Mouse (Mus musculus): Measurements from ENCODE around the gene Lsm7. TPM values are rescaled to one million over a fixed set of nuclear protein-coding genes. Genes with fewer than 3 reads are reported as not detected.
"Not testable (repeated sequence)": the region's sequence is repeated elsewhere in the genome, so short reads cannot be mapped to it uniquely, and the experiment has no call there.

Lsm7 gene
- polyA plus RNA-seq, 1 experiment from 2014 or later, result 344 TPM

DNA sequence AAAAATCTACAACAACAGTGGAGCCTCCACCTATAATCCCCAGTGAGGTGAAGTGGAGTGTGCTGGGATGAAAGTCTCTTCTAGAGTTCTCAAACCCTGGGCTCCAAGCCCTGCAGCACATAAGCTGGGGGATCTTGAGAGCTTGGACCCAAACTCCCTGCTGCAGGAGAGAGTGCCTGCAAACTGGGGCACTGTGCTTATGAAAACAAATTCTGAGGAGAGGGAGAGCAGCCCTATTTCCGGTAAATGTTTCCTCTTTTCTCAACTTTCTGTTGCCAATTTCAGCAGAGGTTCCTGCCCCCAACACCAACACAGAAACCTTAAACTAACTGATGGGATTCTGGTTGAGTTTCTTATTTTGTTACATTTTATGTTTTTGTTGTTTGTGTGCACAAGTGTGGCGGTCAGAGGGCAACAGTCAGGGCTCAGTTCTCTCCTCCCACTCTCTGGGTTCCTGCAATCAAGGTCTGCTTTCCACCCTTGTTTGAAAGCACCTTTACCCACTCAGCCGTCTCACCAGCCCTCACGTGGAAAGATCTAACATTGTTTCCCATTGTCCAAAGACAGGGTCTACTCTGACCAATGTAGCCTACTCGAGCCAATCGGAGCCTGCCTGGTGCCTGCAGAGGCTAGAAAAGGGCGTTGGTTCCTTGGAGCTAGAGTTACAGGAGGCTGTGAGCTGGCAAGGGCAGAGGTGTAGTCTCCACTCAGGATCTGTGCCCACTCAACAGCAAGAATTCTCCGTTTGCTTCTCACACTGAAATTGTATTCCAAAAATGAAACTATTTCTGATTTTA, 31.0 kb downstream of the Lsm7 start:
- no peak for ATAC-seq (ENCODE audit: insufficient number of reproducible peaks, insufficient read depth, low FRiP score, low TSS enrichment, low read depth)
- H3K27me3 ChIP-seq, result no peaks in the 10 kb centered on the region
- H3K27ac ChIP-seq, result no peak overlapping the region
- peaks cover 13% of the 10 kb centered on the region for H3K4me1 ChIP-seq (replicated peaks)
- no peaks in the 10 kb centered on the region for H3K9me3 ChIP-seq
- H3K9ac ChIP-seq (replicated peaks), result no peak overlapping the region
- 65% methylated on average over 8 of the region's 8 CpGs for WGBS
- H3K36me3 ChIP-seq, result peaks cover 8% of the 10 kb centered on the region
- no peak overlapping the region for H3K4me3 ChIP-seq (replicated peaks)
- H3K4me2 ChIP-seq, result no peak overlapping the region

DNA sequence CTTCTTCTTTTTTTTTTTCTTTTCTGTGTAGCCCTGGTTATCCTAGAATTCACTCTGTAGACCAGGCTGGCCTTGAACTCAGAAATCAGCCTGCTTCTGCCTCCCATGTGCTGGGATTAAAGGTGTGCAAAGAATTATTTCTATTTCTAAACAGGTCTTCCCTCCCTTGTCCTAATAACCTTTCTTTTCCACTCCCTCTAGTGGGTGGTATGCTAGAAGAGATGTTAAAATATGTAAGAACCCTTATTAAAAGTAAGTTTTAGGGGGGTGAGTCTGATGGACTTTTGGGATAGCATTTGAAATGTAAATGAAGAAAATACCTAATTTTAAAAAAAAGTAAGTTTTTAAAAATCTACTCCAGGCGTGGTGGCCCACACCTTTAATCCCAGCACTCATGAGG, 31.7 kb downstream of the Lsm7 start:
- ATAC-seq (ENCODE audit: insufficient number of reproducible peaks, insufficient read depth, low FRiP score, low TSS enrichment, low read depth), result no peak
- 79% methylated on average over 1 of the region's 1 CpGs for WGBS
- Histone ChIP-seq H3K4me2 (no peak overlapping the region), H3K27me3 (no peaks in the 10 kb centered on the region), H3K36me3 (peaks cover 4% of the 10 kb centered on the region; the same call in 1 of the 2 replicates), H3K27ac (no peak overlapping the region), H3K4me3 (replicated peaks) (no peak overlapping the region), H3K4me1 (replicated peaks) (peaks cover 9% of the 10 kb centered on the region), H3K9me3 (no peaks in the 10 kb centered on the region), H3K9ac (replicated peaks) (no peak overlapping the region)

DNA sequence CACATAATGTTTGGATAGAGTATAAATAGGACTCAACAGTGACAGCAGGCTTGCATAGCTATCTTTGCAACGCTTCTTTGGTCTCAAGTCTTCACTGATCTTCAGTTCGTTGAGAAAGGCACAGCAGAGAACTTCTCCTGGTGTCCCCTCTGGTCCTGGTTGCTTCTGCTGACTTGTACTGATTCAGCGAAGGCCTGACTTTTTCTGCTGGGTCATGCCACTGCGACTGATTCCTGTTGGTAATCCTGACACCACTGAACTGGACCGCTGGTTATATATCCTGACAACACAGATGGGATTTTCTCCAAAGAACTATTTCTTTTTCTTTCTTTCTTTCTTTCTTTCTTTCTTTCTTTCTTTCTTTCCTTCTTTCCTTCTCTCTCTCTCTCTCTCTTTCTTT, 32.5 kb downstream of the Lsm7 start:
- Histone ChIP-seq H3K9ac (replicated peaks) (no peak overlapping the region), H3K27ac (no peak overlapping the region), H3K4me1 (replicated peaks) (peaks cover 2% of the 10 kb centered on the region), H3K9me3 (no peaks in the 10 kb centered on the region), H3K27me3 (no peaks in the 10 kb centered on the region), H3K4me3 (replicated peaks) (no peak overlapping the region), H3K36me3 (no peaks in the 10 kb centered on the region), H3K4me2 (no peak overlapping the region)
- 89% methylated on average over 5 of the region's 5 CpGs for WGBS
- no peak for ATAC-seq (ENCODE audit: insufficient number of reproducible peaks, insufficient read depth, low FRiP score, low TSS enrichment, low read depth)

DNA sequence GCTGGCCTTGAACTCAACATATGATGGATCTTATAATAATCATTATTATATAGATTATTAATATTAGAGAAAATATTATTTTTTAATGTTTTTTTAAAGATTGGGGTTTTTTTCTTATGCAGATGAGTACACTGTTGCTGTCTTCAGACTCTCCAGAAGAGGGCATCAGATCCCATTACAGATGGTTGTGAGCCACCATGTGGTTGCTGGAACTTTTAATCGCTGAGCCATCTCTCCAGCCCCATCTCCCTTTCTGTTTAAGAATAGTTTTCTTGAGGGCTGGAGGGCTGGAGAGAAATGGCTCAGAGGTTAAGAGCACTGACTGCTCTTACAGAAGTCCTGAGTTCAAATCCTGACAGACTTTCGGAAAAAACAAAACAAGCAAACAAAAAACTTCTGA, 33.0 kb downstream of the Lsm7 start:
- Histone ChIP-seq H3K4me3 (replicated peaks) (no peak overlapping the region), H3K4me1 (replicated peaks) (no peaks in the 10 kb centered on the region), H3K27ac (no peak overlapping the region), H3K36me3 (no peaks in the 10 kb centered on the region), H3K9me3 (no peaks in the 10 kb centered on the region), H3K9ac (replicated peaks) (no peak overlapping the region), H3K27me3 (no peaks in the 10 kb centered on the region), H3K4me2 (no peak overlapping the region)
- ATAC-seq (ENCODE audit: insufficient number of reproducible peaks, insufficient read depth, low FRiP score, low TSS enrichment, low read depth), result no peak
- 45% methylated on average over 2 of the region's 2 CpGs for WGBS

DNA sequence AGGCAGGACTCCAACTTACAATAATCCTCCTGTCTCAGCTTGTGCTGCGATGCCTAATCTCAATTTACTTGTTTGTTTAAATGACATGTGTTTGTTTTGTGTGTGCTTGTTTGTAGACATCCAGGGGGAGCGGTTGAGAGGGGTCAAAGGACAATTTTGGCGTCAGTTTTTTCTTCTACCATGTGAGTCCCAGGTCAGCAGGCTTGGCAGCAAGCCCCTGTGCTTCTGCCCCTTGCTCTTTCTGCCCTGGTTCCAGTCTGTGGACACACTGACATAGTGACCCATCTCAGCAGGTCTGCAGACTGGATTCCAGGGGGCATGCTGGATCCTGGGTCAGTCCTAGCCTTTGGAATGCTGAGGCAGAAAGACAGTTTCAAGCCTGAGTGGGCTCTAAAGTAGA, 35.6 kb downstream of the Lsm7 start:
- Histone ChIP-seq H3K9me3 (no peaks in the 10 kb centered on the region), H3K27me3 (no peaks in the 10 kb centered on the region), H3K4me3 (replicated peaks) (no peak overlapping the region), H3K4me1 (replicated peaks) (no peaks in the 10 kb centered on the region), H3K36me3 (no peaks in the 10 kb centered on the region), H3K27ac (no peak overlapping the region), H3K9ac (replicated peaks) (no peak overlapping the region), H3K4me2 (no peak overlapping the region)
- ATAC-seq (ENCODE audit: insufficient number of reproducible peaks, insufficient read depth, low FRiP score, low TSS enrichment, low read depth), result no peak
- WGBS, result 50% methylated on average over 3 of the region's 3 CpGs

DNA sequence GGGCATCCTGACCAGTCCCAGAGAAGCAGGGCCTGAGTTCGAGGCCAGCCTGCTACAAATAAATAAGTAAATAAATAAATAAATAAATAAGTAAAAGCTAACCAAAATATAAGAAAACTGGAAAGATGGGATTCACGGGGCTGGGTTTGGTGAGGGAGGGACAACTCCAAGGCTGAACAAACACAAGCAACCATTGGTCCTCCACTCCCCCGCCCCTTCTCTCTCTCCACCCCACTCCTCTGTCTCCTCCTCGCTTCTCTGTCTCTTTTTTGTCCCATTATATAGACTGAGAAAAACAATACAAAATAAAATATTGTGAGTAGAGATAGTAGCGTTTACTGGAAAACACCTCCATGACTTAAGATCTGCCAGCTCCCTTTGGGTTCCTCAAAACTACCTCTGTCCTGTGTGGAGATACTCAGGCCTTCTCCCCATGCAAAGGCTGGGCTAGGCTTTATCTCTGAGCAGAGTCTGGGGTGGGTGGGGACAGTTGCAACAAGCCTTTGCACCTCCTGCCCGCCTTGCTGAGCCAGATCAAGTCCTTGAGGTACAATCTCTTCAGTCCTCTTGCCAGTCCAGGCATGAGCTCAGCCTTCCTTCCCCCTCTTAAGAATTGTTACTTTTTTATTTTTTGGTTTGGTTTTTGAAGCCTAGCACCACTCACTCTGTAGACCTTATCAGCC, 36.3 kb downstream of the Lsm7 start:
- no peaks in the 10 kb centered on the region for H3K27me3 ChIP-seq
- H3K36me3 ChIP-seq, result no peaks in the 10 kb centered on the region
- no peak overlapping the region for H3K4me2 ChIP-seq
- no peak for ATAC-seq (ENCODE audit: insufficient number of reproducible peaks, insufficient read depth, low FRiP score, low TSS enrichment, low read depth)
- no peak overlapping the region for H3K9ac ChIP-seq (replicated peaks)
- H3K4me3 ChIP-seq (replicated peaks), result no peak overlapping the region
- H3K4me1 ChIP-seq (replicated peaks), result no peaks in the 10 kb centered on the region
- H3K9me3 ChIP-seq, result no peaks in the 10 kb centered on the region
- 53% methylated on average over 6 of the region's 6 CpGs for WGBS
- no peak overlapping the region for H3K27ac ChIP-seq

GRCm38 (mm10) chr10:80817955-80818354, 37.1 kb downstream of the Lsm7 start:
- not testable (repeated sequence) for ATAC-seq (ENCODE audit: insufficient number of reproducible peaks, insufficient read depth, low FRiP score, low TSS enrichment, low read depth); H3K9ac ChIP-seq (replicated peaks)
- 83% methylated on average over 7 of the region's 7 CpGs for WGBS

GRCm38 (mm10) chr10:80817164-80817563, 37.8 kb downstream of the Lsm7 start:
- H3K4me2 ChIP-seq, result no peak overlapping the region
- no peak overlapping the region for H3K9ac ChIP-seq (replicated peaks)
- no peak for ATAC-seq (ENCODE audit: insufficient number of reproducible peaks, insufficient read depth, low FRiP score, low TSS enrichment, low read depth)
- no peaks in the 10 kb centered on the region for H3K4me1 ChIP-seq (replicated peaks)
- no peaks in the 10 kb centered on the region for H3K9me3 ChIP-seq
- no peaks in the 10 kb centered on the region for H3K36me3 ChIP-seq
- WGBS, result 73% methylated on average over 2 of the region's 2 CpGs
- no peak overlapping the region for H3K27ac ChIP-seq
- H3K4me3 ChIP-seq (replicated peaks), result no peak overlapping the region
- peaks cover 6% of the 10 kb centered on the region; the same call in 1 of the 2 replicates for H3K27me3 ChIP-seq

More at GRCm38 (mm10) chr10:80817955-80818354, 37.1 kb downstream of the Lsm7 start:
- H3K36me3 ChIP-seq; H3K4me1 ChIP-seq (replicated peaks); H3K4me3 ChIP-seq (replicated peaks); H3K4me2 ChIP-seq; H3K27ac ChIP-seq; H3K9me3 ChIP-seq; H3K27me3 ChIP-seq: not testable (repeated sequence)

GRCm38 (mm10) chr10:80816303-80816702, 38.7 kb downstream of the Lsm7 start:
- not testable (repeated sequence) for ATAC-seq (ENCODE audit: insufficient number of reproducible peaks, insufficient read depth, low FRiP score, low TSS enrichment, low read depth); H3K4me3 ChIP-seq (replicated peaks); H3K27ac ChIP-seq; H3K36me3 ChIP-seq; H3K4me1 ChIP-seq (replicated peaks); H3K4me2 ChIP-seq; H3K9me3 ChIP-seq; H3K9ac ChIP-seq (replicated peaks)
- 79% methylated on average over 3 of the region's 3 CpGs for WGBS
- H3K27me3 ChIP-seq, result peaks cover 13% of the 10 kb centered on the region

DNA sequence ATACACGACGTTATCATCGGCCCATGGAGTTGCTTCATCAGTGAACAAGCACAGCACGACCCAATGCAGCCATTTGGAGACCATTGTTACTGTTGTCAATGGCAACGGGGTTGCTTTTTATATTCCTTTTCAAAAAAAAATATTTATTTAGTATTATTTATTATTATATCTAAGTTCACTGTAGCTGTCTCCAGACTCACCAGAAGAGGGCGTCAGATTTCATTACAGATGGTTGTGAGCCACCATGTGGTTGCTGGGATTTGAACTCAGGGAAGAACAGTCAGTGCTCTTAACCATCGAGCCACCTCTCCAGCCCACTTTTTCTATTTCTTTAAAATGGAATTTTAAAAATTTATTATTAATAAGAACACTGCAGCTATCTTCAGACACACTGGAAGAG, 40.2 kb downstream of the Lsm7 start:
- Histone ChIP-seq H3K9me3 (no peaks in the 10 kb centered on the region), H3K36me3 (no peaks in the 10 kb centered on the region), H3K27ac (no peak overlapping the region), H3K9ac (replicated peaks) (no peak overlapping the region), H3K4me1 (replicated peaks) (peaks cover 6% of the 10 kb centered on the region; the same call in 1 of the 2 replicates), H3K27me3 (peaks cover 28% of the 10 kb centered on the region), H3K4me2 (no peak overlapping the region), H3K4me3 (replicated peaks) (no peak overlapping the region)
- WGBS, result 74% methylated on average over 7 of the region's 7 CpGs
- no peak for ATAC-seq (ENCODE audit: insufficient number of reproducible peaks, insufficient read depth, low FRiP score, low TSS enrichment, low read depth)

- Histone ChIP-seq H3K27ac (no peak within 1 kb of the TSS), H3K4me1 (replicated peaks) (peaks cover 16% of the 10 kb centered on the region), H3K27me3 (peaks cover 41% of the 10 kb centered on the region), H3K36me3 (no peaks in the 10 kb centered on the region), H3K9ac (replicated peaks) (0 out of 2 replicates have a peak within 1 kb of the TSS, but pooled peaks have one; percentile 23), H3K4me2 (no peak within 1 kb of the TSS), H3K9me3 (no peaks in the 10 kb centered on the region), H3K4me3 (replicated peaks) (no peak within 1 kb of the TSS)
- ATAC-seq (ENCODE audit: insufficient number of reproducible peaks, insufficient read depth, low FRiP score, low TSS enrichment, low read depth), result no peak
- WGBS, result 72% methylated on average over 4 of the region's 4 CpGs
Observed at GRCm38 (mm10) chr10:80813366-80813765, 41.6 kb downstream of the Lsm7 start, which contains the start of gene Jsrp1. Gene Jsrp1, minus strand, starts transcription at chr10:80813498.
